Mouse (Mus musculus) adrenal gland, postnatal 10 days (tissue): ENCODE data around the gene Npr3. TPM values are rescaled to one million over a fixed set of nuclear protein-coding genes. Genes with fewer than 3 reads are reported as not detected.
"Not testable (repeated sequence)": the region's sequence is repeated elsewhere in the genome, so short reads cannot be mapped to it uniquely, and the experiment has no call there.

Experiments used
- DNase-seq: peaks from one replicate; pipeline ENCODE4 v3.0.0; 2021; ENCODE audit warnings: mixed read lengths
- total RNA-seq, 2 experiments: library from RNA; stranded (reverse); gene quantifications; 2 replicates each; pipeline ENCODE4 v1.2.3; 2021

The Npr3 gene
- total RNA-seq, 2 experiments from 2014 or later, result 28.4 to 36.5 TPM

GRCm38 (mm10) chr15:11882508-11883205, 24.4 kb downstream of the Npr3 start:
- DNase-seq, result no peak

GRCm38 (mm10) chr15:11881822-11882221, 25.3 kb downstream of the Npr3 start:
- DNase-seq, result no peak

GRCm38 (mm10) chr15:11878334-11878733, 28.8 kb downstream of the Npr3 start:
- no peak for DNase-seq

GRCm38 (mm10) chr15:11877273-11877672, 29.8 kb downstream of the Npr3 start:
- no peak for DNase-seq

- no peak for DNase-seq
These were observed 40.2 kb downstream of the Npr3 start for GRCm38 (mm10) chr15:11866918-11867317.

- no peak for DNase-seq
These were observed 43.6 kb downstream of the Npr3 start for GRCm38 (mm10) chr15:11863540-11863818.

- DNase-seq, result no peak
These were observed 44.1 kb downstream of the Npr3 start for GRCm38 (mm10) chr15:11862785-11863539.

GRCm38 (mm10) chr15:11862253-11862652, 44.8 kb downstream of the Npr3 start:
- DNase-seq, result no peak

GRCm38 (mm10) chr15:11860259-11860658, 46.8 kb downstream of the Npr3 start:
- no peak for DNase-seq

- DNase-seq, result no peak
These were observed 47.3 kb downstream of the Npr3 start for GRCm38 (mm10) chr15:11859829-11860228.

GRCm38 (mm10) chr15:11858411-11858810, 48.7 kb downstream of the Npr3 start:
- DNase-seq, result no peak

GRCm38 (mm10) chr15:11845204-11846062, 61.7 kb downstream of the Npr3 start:
- no peak for DNase-seq

- DNase-seq, result no peak
These were observed 63.0 kb downstream of the Npr3 start for GRCm38 (mm10) chr15:11844115-11844514.

GRCm38 (mm10) chr15:11841828-11842227, 65.3 kb downstream of the Npr3 start:
- no peak for DNase-seq

- no peak for DNase-seq
These were observed 71.2 kb downstream of the Npr3 start for GRCm38 (mm10) chr15:11835913-11836312.

- not testable (repeated sequence) for DNase-seq
These were observed 84.7 kb downstream of the Npr3 start for GRCm38 (mm10) chr15:11822347-11822746.

- no peak for DNase-seq
These were observed 91.5 kb downstream of the Npr3 start for GRCm38 (mm10) chr15:11815551-11815950.

- no peak for DNase-seq
These were observed 103.5 kb downstream of the Npr3 start for GRCm38 (mm10) chr15:11803576-11803975.

- DNase-seq, result peak; percentile 74
These were observed 105.0 kb downstream of the Npr3 start for GRCm38 (mm10) chr15:11801863-11802722.

GRCm38 (mm10) chr15:11794632-11795031, 112.5 kb downstream of the Npr3 start:
- no peak for DNase-seq
